Mouse (Mus musculus): ENCODE results near the gene Pdia5.

GRCm38 (mm10) chr16:35392813-35393212, 97.9 kb downstream of the Pdia5 start:
- TF ChIP-seq CTCF (IDR thresholded peaks at IDR 0.05; ENCODE audit: control insufficient read depth, insufficient read depth, insufficient read length): no peak
- TF ChIP-seq MAX (IDR thresholded peaks at IDR 0.05): no peak
- no peak for TF ChIP-seq MYOG (IDR thresholded peaks at IDR 0.05; ENCODE audit: control insufficient read depth, extremely low read depth, insufficient read length)

Measured in C2C12 (cell line).